Mouse (Mus musculus) forebrain, embryonic 11.5 days (tissue): ENCODE measurements around the gene Rfx4. TPM values are rescaled to one million over a fixed set of nuclear protein-coding genes. Genes with fewer than 3 reads are reported as not detected.

Experiments
- ATAC-seq: fragments of 200-750 bp; cut with Nextera tagmentation; replicated peaks from 2 replicates; pipeline ENCODE4 v1.8.0; 2017; ENCODE audit warnings: moderate TSS enrichment; ENCODE audit not compliant: low FRiP score
- DNase-seq: peaks from one replicate; pipeline ENCODE4 v3.0.0-alpha.2; 2017; ENCODE audit warnings: low spot score
- H3K27ac ChIP-seq: fragments of 300-500 bp; sonication (generic); 2 replicates; pipeline ENCODE4 v1.5.1; 2014; ENCODE audit warnings: low read depth, low read length
- H3K27me3 ChIP-seq: fragments of 300-500 bp; sonication (generic); 2 replicates; pipeline ENCODE4 v1.6.1; 2014; ENCODE audit warnings: mild to moderate bottlenecking, low read length, mixed read lengths; ENCODE audit not compliant: control insufficient read depth, insufficient read depth
- H3K36me3 ChIP-seq: fragments of 300-500 bp; sonication (generic); 2 replicates; pipeline ENCODE4 v1.6.1; 2014; ENCODE audit warnings: mild to moderate bottlenecking, low read length, moderate library complexity, mixed read lengths; ENCODE audit not compliant: control insufficient read depth, insufficient read depth
- H3K4me1 ChIP-seq: fragments of 300-500 bp; sonication (generic); replicated peaks from 2 replicates; pipeline ENCODE4 v1.6.1; 2014; ENCODE audit warnings: low read length, mixed read lengths; ENCODE audit not compliant: control insufficient read depth, insufficient read depth
- H3K4me2 ChIP-seq: fragments of 300-500 bp; sonication (generic); 2 replicates; pipeline ENCODE4 v1.6.1; 2014; ENCODE audit warnings: low read depth, mild to moderate bottlenecking, low read length, moderate library complexity, mixed read lengths; ENCODE audit not compliant: severe bottlenecking
- H3K4me3 ChIP-seq: fragments of 300-500 bp; sonication (generic); 2 replicates; pipeline ENCODE4 v1.5.1; 2014; ENCODE audit warnings: low read depth, low read length
- H3K9ac ChIP-seq: fragments of 300-500 bp; sonication (generic); 2 replicates; pipeline ENCODE4 v1.6.1; 2014; ENCODE audit warnings: low read length
- H3K9me3 ChIP-seq: fragments of 300-500 bp; sonication (generic); 2 replicates; pipeline ENCODE4 v1.6.1; 2016; ENCODE audit warnings: low read length, mixed read lengths; ENCODE audit not compliant: control insufficient read depth
- WGBS: fragments of 180-500 bp; shearing (Covaris S2); extraction: QIAGEN DNeasy Blood & Tissue Kit; methylation state at CpG from one replicate; pipeline ENCODE4 v1.1.7; 2014; 5-methylcytosine and 5-hydroxymethylcytosine counted together
- polyA plus RNA-seq: library from polyadenylated mRNA; unstranded; fragments of >200 nt; fragmentation: Nextera tagmentation; extraction: Ambion mirVana; gene quantifications from 2 replicates; pipeline ENCODE4 v1.2.1, GENCODE M21; 2014

Gene Rfx4
- polyA plus RNA-seq, 1 experiment from 2014 or later: 36.0 TPM

DNA sequence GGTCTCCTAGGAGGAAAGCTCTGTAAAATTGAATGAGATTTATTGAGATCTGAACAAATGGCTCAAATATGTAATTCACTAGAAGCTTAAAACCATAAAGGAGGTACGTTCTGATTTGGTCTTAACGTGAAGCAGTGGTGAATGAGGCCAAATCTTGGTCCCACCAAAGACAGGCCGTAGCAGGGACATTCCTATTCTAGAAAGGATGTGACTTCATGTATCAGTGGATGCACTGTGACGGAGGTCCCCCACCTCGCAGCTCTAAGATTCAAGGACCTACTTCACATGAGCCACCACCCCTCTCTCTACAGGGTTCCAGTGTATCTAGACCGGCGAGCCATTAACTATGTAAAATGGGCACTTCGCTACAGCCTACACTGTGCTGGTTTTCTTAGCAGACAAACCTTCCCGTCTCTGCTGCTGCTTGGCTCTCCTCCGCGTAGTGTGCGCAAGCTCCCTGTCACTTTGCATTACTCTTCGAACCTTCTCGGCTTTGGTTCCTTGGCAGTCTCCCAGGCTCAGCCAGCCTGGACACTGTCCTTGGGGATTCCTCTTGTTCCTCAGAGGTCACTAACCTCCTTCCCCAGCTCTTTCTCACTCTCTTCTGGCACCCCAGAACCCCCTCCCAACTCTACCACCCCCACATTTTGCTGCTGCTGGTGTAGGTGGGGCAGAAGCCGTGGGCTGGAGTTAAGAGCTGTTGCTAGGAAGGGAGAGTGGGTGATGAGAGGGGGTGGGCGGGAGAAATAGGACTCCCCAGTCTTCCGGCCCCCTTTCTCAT lies 153.3 kb downstream of the Rfx4 start:
- Histone ChIP-seq H3K9ac (no peak overlapping the region), H3K27me3 (peaks cover 7% of the 10 kb centered on the region; the same call in 1 of the 2 replicates), H3K4me2 (no peak overlapping the region), H3K4me1 (peaks cover 8% of the 10 kb centered on the region), H3K4me3 (no peak overlapping the region), H3K9me3 (no peaks in the 10 kb centered on the region), H3K27ac (no peak overlapping the region), H3K36me3 (no peaks in the 10 kb centered on the region)
- DNase-seq (no peak), ATAC-seq (no peak)
- WGBS: 63% methylated on average over 17 of the region's 17 CpGs

DNA sequence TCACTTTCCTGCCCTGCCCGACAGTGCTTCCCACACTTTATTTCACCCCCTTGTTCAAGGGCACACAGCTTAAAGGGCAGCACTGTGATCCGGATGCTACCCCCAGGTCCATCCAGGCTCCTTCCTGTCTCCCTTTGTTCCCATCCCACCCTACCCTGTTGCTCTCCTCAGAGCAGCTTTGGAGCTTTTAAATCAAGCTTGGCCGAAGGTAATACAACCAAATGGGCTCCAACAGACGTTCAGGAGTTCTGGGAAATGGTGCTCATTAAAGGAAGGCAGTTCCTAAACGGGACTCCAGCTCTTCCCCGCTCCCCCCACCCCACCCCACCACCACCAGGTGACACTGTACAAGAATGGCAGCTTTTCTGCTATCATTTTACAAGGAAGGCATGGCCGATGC lies 154.3 kb downstream of the Rfx4 start:
- ATAC-seq (no peak), DNase-seq (no peak)
- WGBS: 6% methylated on average over 7 of the region's 7 CpGs
- Histone ChIP-seq H3K9ac (no peak overlapping the region), H3K27ac (0 out of 2 replicates have a peak overlapping the region, but pooled peaks have one; percentile 32), H3K36me3 (no peaks in the 10 kb centered on the region), H3K9me3 (no peaks in the 10 kb centered on the region), H3K4me1 (peaks cover 8% of the 10 kb centered on the region), H3K4me3 (no peak overlapping the region), H3K4me2 (no peak overlapping the region), H3K27me3 (peaks cover 7% of the 10 kb centered on the region; the same call in 1 of the 2 replicates)

DNA sequence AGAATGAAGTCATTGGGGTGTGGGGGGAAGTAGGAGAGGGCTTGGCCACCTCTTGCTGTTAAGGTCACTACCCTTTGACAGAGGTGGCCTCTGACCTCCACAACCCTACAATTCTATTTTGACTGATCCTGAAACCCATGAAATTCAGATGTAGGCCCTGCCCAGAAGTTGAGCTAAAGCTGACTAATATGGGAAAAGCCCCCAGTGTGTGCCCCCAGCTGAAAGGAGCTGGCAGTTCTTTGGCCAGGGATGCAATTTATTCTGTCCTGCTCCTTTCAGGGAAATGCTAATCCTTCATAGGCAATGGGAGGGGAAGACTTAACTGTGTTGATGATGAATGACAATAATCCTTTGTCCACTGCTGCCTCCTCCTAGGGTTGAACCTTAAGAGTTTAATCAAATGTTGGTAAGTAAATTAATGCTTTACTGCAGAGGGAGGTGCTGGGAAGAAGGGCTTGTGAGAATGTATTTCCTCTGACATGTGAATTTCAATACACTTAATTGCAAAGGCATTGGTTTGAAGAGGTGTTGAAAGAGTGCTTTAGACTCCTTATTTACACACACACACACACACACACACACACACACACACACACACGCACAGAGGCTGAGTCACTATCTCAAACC lies 155.0 kb downstream of the Rfx4 start:
- Histone ChIP-seq H3K4me2 (no peak overlapping the region), H3K4me1 (peaks cover 8% of the 10 kb centered on the region), H3K4me3 (no peak overlapping the region), H3K27ac (no peak overlapping the region), H3K9me3 (no peaks in the 10 kb centered on the region), H3K9ac (no peak overlapping the region), H3K36me3 (no peaks in the 10 kb centered on the region), H3K27me3 (peaks cover 7% of the 10 kb centered on the region; the same call in 1 of the 2 replicates)
- ATAC-seq: peak; percentile 73
- 0% methylated on average over 1 of the region's 1 CpGs for WGBS
- no peak for DNase-seq

DNA sequence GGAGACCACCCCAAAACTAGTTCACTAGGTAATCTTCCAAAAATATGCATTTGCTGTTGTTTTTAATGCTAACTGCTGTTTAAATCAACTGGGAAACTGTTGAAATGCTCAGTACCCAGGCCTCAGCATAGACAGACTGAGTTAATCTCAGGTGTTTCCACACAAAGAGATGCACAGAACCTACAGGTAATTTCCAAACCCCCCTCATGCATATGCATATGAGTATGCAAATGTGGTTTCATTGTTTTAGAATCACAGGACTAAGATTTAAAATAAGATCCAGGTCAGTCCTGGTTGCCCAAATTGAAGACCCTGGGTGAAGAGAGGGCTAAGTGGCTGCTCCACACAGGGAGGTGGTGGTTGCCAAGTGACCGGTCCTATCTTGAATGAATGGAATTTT lies 157.3 kb downstream of the Rfx4 start:
- 76% methylated on average over 1 of the region's 1 CpGs for WGBS
- peaks cover 10% of the 10 kb centered on the region for H3K4me1 ChIP-seq
- ATAC-seq: no peak
- H3K27me3 ChIP-seq: peaks cover 7% of the 10 kb centered on the region; the same call in 1 of the 2 replicates
- no peak overlapping the region for H3K4me3 ChIP-seq
- H3K9me3 ChIP-seq: no peaks in the 10 kb centered on the region
- DNase-seq: no peak
- H3K27ac ChIP-seq: no peak overlapping the region
- no peaks in the 10 kb centered on the region for H3K36me3 ChIP-seq
- no peak overlapping the region for H3K9ac ChIP-seq
- H3K4me2 ChIP-seq: no peak overlapping the region

DNA sequence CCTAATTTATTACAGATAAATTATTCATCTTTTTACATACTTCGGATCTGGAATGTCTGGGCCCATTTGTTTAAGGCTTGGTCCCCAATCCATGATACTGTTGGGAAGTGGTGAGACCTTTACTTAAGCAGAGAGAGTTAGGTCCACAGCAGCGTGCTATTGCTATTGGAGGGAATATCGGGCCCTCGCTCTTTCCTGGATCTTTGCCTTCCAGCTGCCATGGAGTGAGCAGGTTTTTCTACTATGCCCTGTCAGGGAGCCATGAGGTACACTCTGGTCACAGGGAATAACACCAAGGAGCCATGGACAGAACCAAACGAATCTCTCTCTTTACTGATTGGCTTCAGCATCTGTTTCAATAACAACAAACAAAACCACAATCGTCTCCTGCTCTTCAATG lies 159.6 kb downstream of the Rfx4 start:
- DNase-seq (no peak), ATAC-seq (no peak)
- Histone ChIP-seq H3K27me3 (no peaks in the 10 kb centered on the region; the same call in 1 of the 2 replicates), H3K27ac (no peak overlapping the region), H3K9me3 (no peaks in the 10 kb centered on the region), H3K9ac (no peak overlapping the region), H3K4me2 (no peak overlapping the region), H3K36me3 (no peaks in the 10 kb centered on the region), H3K4me3 (no peak overlapping the region), H3K4me1 (peaks cover 10% of the 10 kb centered on the region)
- WGBS: 85% methylated on average over 6 of the region's 6 CpGs

DNA sequence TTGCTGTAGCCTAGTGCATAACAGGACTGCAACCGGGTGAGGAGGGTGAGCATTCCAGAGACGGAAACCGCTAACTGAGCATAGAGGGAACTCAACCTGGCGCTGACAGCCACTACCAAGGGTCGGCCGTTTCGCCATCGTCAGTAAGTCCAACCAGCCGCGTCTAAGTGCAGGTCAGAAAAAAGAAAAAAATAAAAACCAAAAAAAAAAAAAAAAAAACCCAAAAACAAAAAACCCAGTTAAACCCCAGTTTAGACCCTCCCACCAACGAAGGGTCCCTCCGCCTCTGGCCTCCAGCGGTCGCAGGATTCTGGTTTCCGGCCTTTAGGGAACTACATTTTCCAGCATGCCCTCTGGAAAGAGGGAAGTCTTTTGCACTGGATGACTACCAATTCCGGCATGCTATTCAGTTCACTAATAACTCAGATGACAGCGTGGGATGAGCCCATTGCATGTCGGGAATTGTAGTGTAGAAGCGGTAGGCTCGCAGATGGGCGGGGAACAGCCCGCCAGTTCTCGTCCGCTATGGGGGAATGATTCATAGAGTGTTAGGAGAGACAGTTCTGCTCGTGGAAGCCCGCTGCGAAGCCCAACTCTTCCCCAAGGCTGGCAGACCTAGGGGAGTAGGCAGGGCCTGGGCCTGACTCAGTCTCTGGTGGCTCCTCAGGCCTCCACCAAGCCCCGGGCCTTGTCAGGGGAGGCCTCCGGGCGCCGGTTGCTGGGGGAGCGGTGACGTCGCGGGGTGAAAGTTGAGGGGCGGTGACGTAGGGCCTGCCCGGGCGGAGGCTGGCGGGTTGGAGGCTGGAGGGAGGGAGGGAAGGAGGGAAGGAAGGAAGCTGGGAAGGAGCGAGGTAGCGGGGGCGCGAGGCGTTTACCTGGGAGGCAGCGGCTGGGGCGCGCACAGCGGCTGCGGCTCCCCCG lies 161.2 kb downstream of the Rfx4 start, which contains the start of gene Ric8b:
Ric8b (plus strand) TSS at position 807 of the 921 bp plus-strand sequence.
- Histone ChIP-seq H3K9me3 (no peaks in the 10 kb centered on the region), H3K36me3 (no peaks in the 10 kb centered on the region), H3K4me3 (peak within 1 kb of the TSS; percentile 90), H3K4me2 (peak within 1 kb of the TSS; percentile 83), H3K9ac (peak within 1 kb of the TSS; percentile 92), H3K27ac (peak within 1 kb of the TSS; percentile 88), H3K4me1 (peaks cover 4% of the 10 kb centered on the region; the same call in 1 of the 2 replicates), H3K27me3 (no peaks in the 10 kb centered on the region; the same call in 1 of the 2 replicates)
- under 1% methylated on average over 51 of the region's 51 CpGs for WGBS
- DNase-seq: peak; percentile 98
- ATAC-seq: peak; percentile 96

DNA sequence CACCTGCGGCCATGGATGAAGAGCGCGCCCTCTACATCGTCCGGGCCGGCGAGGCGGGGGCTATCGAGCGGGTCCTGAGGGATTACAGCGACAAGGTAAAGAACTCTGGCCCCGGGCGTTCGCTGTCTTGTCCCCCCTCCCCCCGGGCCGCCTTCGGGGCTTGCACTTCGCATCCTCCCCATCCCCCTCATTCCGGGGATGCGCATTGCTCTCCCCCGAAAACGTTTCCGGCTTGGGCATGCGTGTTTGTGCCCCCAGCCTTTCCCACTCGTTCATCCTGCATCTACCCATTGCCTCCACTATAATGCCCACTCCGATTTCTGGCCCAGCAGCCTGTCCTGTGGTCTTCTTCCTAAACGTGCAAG lies 161.9 kb downstream of the Rfx4 start:
- ATAC-seq (no peak; the same call in 1 of the 2 replicates), DNase-seq (no peak)

DNA sequence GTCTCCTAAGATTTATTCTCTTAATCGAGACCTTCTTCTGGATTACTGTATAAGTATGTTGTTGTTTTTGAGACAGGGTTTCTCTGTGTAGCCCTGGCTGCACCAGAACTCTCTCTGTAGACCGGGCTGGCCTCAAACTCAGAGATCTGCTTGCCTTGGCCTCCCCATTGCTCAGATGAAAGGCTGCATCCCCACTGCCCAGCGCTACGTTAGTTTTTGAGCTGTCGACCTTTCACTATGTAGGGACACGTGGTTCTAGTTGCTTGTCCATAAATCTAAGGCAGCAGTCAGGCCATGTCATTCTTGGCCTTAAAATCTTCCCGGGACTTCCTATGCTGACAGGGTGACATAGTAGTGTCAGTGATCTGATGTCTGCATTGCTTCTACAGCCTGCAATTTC lies 170.5 kb downstream of the Rfx4 start:
- no peak overlapping the region for H3K4me2 ChIP-seq
- H3K4me3 ChIP-seq: no peak overlapping the region
- ATAC-seq (no peak), DNase-seq (no peak)
- no peaks in the 10 kb centered on the region for H3K27me3 ChIP-seq
- 89% methylated on average over 7 of the region's 7 CpGs for WGBS
- H3K36me3 ChIP-seq: no peaks in the 10 kb centered on the region
- no peaks in the 10 kb centered on the region; the same call in 1 of the 2 replicates for H3K4me1 ChIP-seq
- no peak overlapping the region for H3K9ac ChIP-seq
- H3K9me3 ChIP-seq: no peaks in the 10 kb centered on the region
- H3K27ac ChIP-seq: no peak overlapping the region

More for the DNA sequence above, 161.9 kb downstream of the Rfx4 start:
- WGBS: 0% methylated on average over 27 of the region's 27 CpGs
- peak overlapping the region; percentile 88 for H3K27ac ChIP-seq
- peak overlapping the region; percentile 90 for H3K4me3 ChIP-seq
- H3K9me3 ChIP-seq: no peaks in the 10 kb centered on the region
- H3K27me3 ChIP-seq: no peaks in the 10 kb centered on the region; the same call in 1 of the 2 replicates
- peaks cover 4% of the 10 kb centered on the region; the same call in 1 of the 2 replicates for H3K4me1 ChIP-seq
- peak overlapping the region; percentile 92 for H3K9ac ChIP-seq
- H3K36me3 ChIP-seq: no peaks in the 10 kb centered on the region
- H3K4me2 ChIP-seq: peak overlapping the region; percentile 83
